Mouse (Mus musculus): ENCODE results near the gene Msh6. TPM values are rescaled to one million over a fixed set of nuclear protein-coding genes. Genes with fewer than 3 reads are reported as not detected.
A peak's percentile ranks its signal among the peaks of the same experiment; 100 is the strongest.
"Not testable (repeated sequence)": the region's sequence is repeated elsewhere in the genome, so short reads cannot be mapped to it uniquely, and the experiment has no call there.

The Msh6 gene
- polyA plus RNA-seq, 1 experiment from 2014 or later = 20.3 TPM

- Histone ChIP-seq H3K27me3 (ENCODE audit: control insufficient read depth, insufficient read depth, low read depth, low read length) (no peaks in the 10 kb centered on the region), H3K27ac (ENCODE audit: low read length) (peak overlapping the region; percentile 83; the same call in 1 of the 2 replicates), H3K4me1 (ENCODE audit: control insufficient read depth, low read depth, low read length) (peaks cover 22% of the 10 kb centered on the region), H3K9ac (ENCODE audit: low read depth, low read length) (peak overlapping the region; percentile 86), H3K36me3 (ENCODE audit: control insufficient read depth, insufficient read depth) (peaks cover 3% of the 10 kb centered on the region), H3K9me3 (replicated peaks; ENCODE audit: control insufficient read depth, low read length) (no peaks in the 10 kb centered on the region), H3K4me2 (ENCODE audit: low read depth, low read length) (peak overlapping the region; percentile 95), H3K4me3 (ENCODE audit: low read depth, low read length) (peak overlapping the region; percentile 97)
- no peak for ATAC-seq (ENCODE audit: low read depth)
- WGBS (ENCODE audit: insufficient replicate concordance) = 53% methylated on average over 9 of the region's 9 CpGs
Measured at GRCm38 (mm10) chr17:87976154-87976806, 1.4 kb downstream of the Msh6 start.

- WGBS (ENCODE audit: insufficient replicate concordance) = 69% methylated on average over 4 of the region's 4 CpGs
- H3K27me3 ChIP-seq (ENCODE audit: control insufficient read depth, insufficient read depth, low read depth, low read length); H3K36me3 ChIP-seq (ENCODE audit: control insufficient read depth, insufficient read depth); H3K9ac ChIP-seq (ENCODE audit: low read depth, low read length); H3K9me3 ChIP-seq (replicated peaks; ENCODE audit: control insufficient read depth, low read length); ATAC-seq (ENCODE audit: low read depth); H3K27ac ChIP-seq (ENCODE audit: low read length); H3K4me3 ChIP-seq (ENCODE audit: low read depth, low read length): not testable (repeated sequence)
- peaks cover 19% of the 10 kb centered on the region for H3K4me1 ChIP-seq (ENCODE audit: control insufficient read depth, low read depth, low read length)
- H3K4me2 ChIP-seq (ENCODE audit: low read depth, low read length) = peak overlapping the region; percentile 28; the same call in 1 of the 2 replicates
Measured at GRCm38 (mm10) chr17:87976927-87977326, 2.1 kb downstream of the Msh6 start.

DNA sequence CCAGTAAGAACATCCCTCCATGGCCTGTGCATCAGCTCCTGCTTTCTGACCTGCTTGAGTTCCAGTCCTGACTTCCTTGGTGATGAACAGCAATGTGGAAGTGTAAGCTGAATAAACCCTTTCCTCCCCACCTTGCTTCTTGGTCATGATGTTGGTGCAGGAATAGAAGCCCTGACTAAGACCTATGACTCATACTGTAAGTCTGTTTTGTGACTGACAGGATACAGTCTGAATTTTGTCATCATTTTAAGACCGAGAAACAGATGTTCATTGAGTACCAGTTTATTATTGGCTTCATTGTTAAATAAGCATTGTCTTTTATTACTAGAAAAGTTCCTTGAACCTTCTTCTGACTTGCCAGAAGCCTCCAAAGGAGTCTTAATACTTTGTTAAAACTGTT, 4.8 kb downstream of the Msh6 start:
- 63% methylated on average over 1 of the region's 1 CpGs for WGBS (ENCODE audit: insufficient replicate concordance)

DNA sequence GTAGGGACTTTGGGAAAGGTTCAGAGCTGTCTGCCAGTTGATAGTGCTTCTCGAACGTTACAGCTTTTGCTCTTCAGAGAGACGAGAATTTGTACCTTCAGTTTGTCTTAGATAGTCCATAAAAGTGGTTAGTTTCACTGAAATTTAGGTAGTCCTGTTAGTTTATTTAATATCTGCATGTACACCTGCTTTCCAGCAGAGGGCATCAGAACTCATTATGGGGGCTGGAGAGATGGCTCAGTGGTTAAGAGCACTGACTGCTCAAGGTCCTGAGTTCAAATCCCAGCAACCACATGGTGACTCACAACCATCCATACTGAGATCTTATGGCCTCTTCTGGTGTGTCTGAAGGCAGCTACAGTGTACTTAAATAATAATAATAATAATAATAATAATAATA, 7.2 kb downstream of the Msh6 start:
- no peak for ATAC-seq (ENCODE audit: low read depth)
- no peak overlapping the region for H3K9ac ChIP-seq (ENCODE audit: low read depth, low read length)
- H3K4me1 ChIP-seq (ENCODE audit: control insufficient read depth, low read depth, low read length) = peaks cover 6% of the 10 kb centered on the region
- H3K4me2 ChIP-seq (ENCODE audit: low read depth, low read length) = no peak overlapping the region
- 79% methylated on average over 3 of the region's 3 CpGs for WGBS (ENCODE audit: insufficient replicate concordance)
- peaks cover 38% of the 10 kb centered on the region for H3K36me3 ChIP-seq (ENCODE audit: control insufficient read depth, insufficient read depth)
- no peaks in the 10 kb centered on the region for H3K27me3 ChIP-seq (ENCODE audit: control insufficient read depth, insufficient read depth, low read depth, low read length)
- no peak overlapping the region for H3K4me3 ChIP-seq (ENCODE audit: low read depth, low read length)
- H3K9me3 ChIP-seq (replicated peaks; ENCODE audit: control insufficient read depth, low read length) = no peaks in the 10 kb centered on the region
- H3K27ac ChIP-seq (ENCODE audit: low read length) = no peak overlapping the region

More for the DNA sequence above, 4.8 kb downstream of the Msh6 start:
- not testable (repeated sequence) for H3K4me2 ChIP-seq (ENCODE audit: low read depth, low read length); H3K9me3 ChIP-seq (replicated peaks; ENCODE audit: control insufficient read depth, low read length); H3K9ac ChIP-seq (ENCODE audit: low read depth, low read length); H3K27me3 ChIP-seq (ENCODE audit: control insufficient read depth, insufficient read depth, low read depth, low read length); H3K4me3 ChIP-seq (ENCODE audit: low read depth, low read length); H3K27ac ChIP-seq (ENCODE audit: low read length); ATAC-seq (ENCODE audit: low read depth)
- Histone ChIP-seq H3K4me1 (ENCODE audit: control insufficient read depth, low read depth, low read length) (peaks cover 13% of the 10 kb centered on the region), H3K36me3 (ENCODE audit: control insufficient read depth, insufficient read depth) (peaks cover 18% of the 10 kb centered on the region)

DNA sequence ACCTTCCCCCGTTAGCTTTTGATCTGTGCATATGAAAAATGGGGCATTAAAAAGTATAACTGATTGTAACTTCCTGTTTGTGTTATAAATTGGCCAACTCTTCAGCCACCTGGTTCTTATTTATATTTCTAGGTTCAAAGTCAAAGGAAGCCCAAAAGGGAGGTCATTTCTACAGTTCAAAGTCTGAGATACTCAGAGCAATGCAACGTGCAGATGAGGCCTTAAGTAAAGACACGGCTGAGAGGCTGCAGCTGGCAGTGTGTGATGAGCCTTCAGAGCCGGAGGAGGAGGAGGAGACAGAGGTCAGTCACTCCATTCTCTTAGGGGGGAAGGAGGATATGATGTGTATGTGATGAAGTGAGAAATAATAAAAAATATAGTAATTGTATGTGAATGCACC, 8.5 kb downstream of the Msh6 start:
- no peaks in the 10 kb centered on the region for H3K9me3 ChIP-seq (replicated peaks; ENCODE audit: control insufficient read depth, low read length)
- no peak overlapping the region for H3K4me2 ChIP-seq (ENCODE audit: low read depth, low read length)
- peaks cover 3% of the 10 kb centered on the region; the same call in 1 of the 2 replicates for H3K4me1 ChIP-seq (ENCODE audit: control insufficient read depth, low read depth, low read length)
- H3K4me3 ChIP-seq (ENCODE audit: low read depth, low read length) = no peak overlapping the region
- no peak overlapping the region for H3K27ac ChIP-seq (ENCODE audit: low read length)
- no peaks in the 10 kb centered on the region for H3K27me3 ChIP-seq (ENCODE audit: control insufficient read depth, insufficient read depth, low read depth, low read length)
- no peak overlapping the region for H3K9ac ChIP-seq (ENCODE audit: low read depth, low read length)
- 69% methylated on average over 4 of the region's 4 CpGs for WGBS (ENCODE audit: insufficient replicate concordance)
- peaks cover 42% of the 10 kb centered on the region for H3K36me3 ChIP-seq (ENCODE audit: control insufficient read depth, insufficient read depth)
- ATAC-seq (ENCODE audit: low read depth) = no peak

DNA sequence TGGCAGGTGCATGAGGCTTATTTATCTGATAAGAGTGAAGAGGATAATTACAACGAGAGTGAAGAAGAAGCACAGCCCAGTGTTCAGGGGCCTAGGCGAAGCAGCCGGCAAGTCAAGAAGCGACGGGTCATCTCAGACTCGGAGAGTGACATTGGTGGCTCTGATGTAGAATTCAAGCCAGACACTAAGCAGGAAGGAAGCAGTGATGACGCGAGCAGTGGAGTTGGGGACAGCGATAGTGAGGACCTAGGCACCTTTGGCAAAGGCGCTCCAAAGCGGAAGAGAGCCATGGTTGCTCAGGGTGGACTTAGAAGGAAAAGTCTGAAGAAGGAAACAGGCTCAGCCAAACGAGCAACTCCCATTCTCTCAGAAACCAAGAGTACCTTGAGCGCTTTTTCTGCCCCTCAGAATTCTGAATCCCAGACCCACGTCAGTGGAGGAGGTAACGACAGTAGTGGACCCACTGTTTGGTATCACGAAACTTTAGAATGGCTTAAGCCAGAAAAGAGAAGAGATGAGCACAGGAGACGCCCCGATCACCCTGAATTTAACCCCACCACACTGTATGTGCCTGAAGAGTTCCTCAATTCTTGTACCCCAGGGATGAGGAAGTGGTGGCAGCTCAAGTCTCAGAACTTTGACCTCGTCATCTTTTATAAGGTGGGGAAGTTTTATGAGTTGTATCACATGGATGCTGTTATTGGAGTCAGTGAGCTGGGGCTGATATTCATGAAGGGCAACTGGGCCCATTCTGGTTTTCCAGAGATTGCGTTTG, 9.8 kb downstream of the Msh6 start:
- Histone ChIP-seq H3K4me1 (ENCODE audit: control insufficient read depth, low read depth, low read length) (no peaks in the 10 kb centered on the region), H3K36me3 (ENCODE audit: control insufficient read depth, insufficient read depth) (peaks cover 53% of the 10 kb centered on the region), H3K27ac (ENCODE audit: low read length) (no peak overlapping the region), H3K27me3 (ENCODE audit: control insufficient read depth, insufficient read depth, low read depth, low read length) (no peaks in the 10 kb centered on the region), H3K9ac (ENCODE audit: low read depth, low read length) (no peak overlapping the region), H3K4me2 (ENCODE audit: low read depth, low read length) (no peak overlapping the region), H3K4me3 (ENCODE audit: low read depth, low read length) (no peak overlapping the region), H3K9me3 (replicated peaks; ENCODE audit: control insufficient read depth, low read length) (no peaks in the 10 kb centered on the region)
- ATAC-seq (ENCODE audit: low read depth) = no peak
- WGBS (ENCODE audit: insufficient replicate concordance) = 81% methylated on average over 20 of the region's 20 CpGs

DNA sequence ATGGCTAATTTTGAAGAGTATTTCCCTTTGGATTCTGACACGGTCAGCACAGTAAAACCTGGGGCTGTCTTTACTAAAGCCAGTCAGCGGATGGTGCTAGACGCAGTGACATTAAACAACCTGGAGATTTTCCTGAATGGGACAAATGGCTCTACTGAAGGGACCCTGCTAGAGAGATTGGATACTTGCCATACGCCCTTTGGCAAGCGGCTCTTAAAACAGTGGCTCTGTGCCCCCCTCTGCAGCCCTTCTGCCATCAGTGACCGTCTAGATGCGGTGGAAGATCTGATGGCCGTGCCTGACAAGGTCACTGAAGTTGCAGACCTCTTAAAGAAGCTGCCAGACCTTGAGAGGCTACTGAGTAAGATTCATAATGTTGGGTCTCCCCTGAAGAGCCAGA, 11.1 kb downstream of the Msh6 start:
- Histone ChIP-seq H3K27me3 (ENCODE audit: control insufficient read depth, insufficient read depth, low read depth, low read length) (no peaks in the 10 kb centered on the region), H3K36me3 (ENCODE audit: control insufficient read depth, insufficient read depth) (peaks cover 62% of the 10 kb centered on the region), H3K27ac (ENCODE audit: low read length) (no peak overlapping the region), H3K4me3 (ENCODE audit: low read depth, low read length) (no peak overlapping the region), H3K9ac (ENCODE audit: low read depth, low read length) (no peak overlapping the region), H3K4me1 (ENCODE audit: control insufficient read depth, low read depth, low read length) (no peaks in the 10 kb centered on the region), H3K9me3 (replicated peaks; ENCODE audit: control insufficient read depth, low read length) (no peaks in the 10 kb centered on the region), H3K4me2 (ENCODE audit: low read depth, low read length) (no peak overlapping the region)
- ATAC-seq (ENCODE audit: low read depth) = no peak
- WGBS (ENCODE audit: insufficient replicate concordance) = 86% methylated on average over 8 of the region's 8 CpGs

DNA sequence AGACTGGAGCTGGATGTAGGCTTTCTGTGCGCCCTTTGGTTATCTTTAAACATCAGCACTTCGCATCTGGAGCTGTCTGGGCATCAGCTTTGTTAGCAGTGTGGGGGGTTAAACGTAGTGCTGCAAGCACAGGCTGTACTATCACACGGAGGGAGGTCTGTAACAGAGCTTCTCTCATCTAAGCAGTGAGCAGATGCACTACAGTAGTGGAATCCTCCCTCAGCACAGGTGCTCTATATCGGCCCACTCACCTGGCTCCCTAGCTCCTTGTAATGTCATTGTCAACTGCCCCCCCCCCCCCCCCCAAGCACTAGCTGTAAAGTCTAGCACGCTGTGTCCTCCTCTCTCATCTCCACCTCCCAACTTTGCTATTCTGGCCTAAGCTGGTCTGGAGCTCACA, 12.6 kb downstream of the Msh6 start:
- Histone ChIP-seq H3K9me3 (replicated peaks; ENCODE audit: control insufficient read depth, low read length) (no peaks in the 10 kb centered on the region), H3K9ac (ENCODE audit: low read depth, low read length) (no peak overlapping the region), H3K36me3 (ENCODE audit: control insufficient read depth, insufficient read depth) (peaks cover 72% of the 10 kb centered on the region), H3K27ac (ENCODE audit: low read length) (no peak overlapping the region), H3K27me3 (ENCODE audit: control insufficient read depth, insufficient read depth, low read depth, low read length) (no peaks in the 10 kb centered on the region), H3K4me3 (ENCODE audit: low read depth, low read length) (no peak overlapping the region), H3K4me1 (ENCODE audit: control insufficient read depth, low read depth, low read length) (no peaks in the 10 kb centered on the region), H3K4me2 (ENCODE audit: low read depth, low read length) (no peak overlapping the region)
- ATAC-seq (ENCODE audit: low read depth) = no peak
- WGBS (ENCODE audit: insufficient replicate concordance) = 70% methylated on average over 6 of the region's 6 CpGs

DNA sequence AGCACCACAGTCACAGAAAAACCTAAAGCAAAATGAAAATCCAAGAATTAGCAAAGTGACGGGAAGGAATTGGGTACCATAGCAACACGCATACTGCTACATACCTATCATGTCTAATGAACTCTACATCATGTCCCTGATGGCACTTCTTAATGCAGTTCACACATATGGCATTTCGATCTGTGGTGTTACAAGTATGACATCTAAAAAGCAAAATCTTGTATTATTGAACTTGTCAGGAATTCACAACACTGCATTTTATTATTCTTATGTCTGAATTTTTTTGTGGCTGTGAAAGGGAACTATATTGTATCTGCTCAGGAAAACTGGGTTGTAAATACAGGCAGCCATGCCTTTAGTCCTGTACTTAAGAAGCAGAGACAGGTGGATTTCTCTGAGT, 17.3 kb downstream of the Msh6 start:
- WGBS (ENCODE audit: insufficient replicate concordance) = 79% methylated on average over 3 of the region's 3 CpGs
- Histone ChIP-seq H3K9ac (ENCODE audit: low read depth, low read length) (no peak overlapping the region), H3K27ac (ENCODE audit: low read length) (no peak overlapping the region), H3K4me2 (ENCODE audit: low read depth, low read length) (no peak overlapping the region), H3K36me3 (ENCODE audit: control insufficient read depth, insufficient read depth) (peaks cover 52% of the 10 kb centered on the region), H3K4me3 (ENCODE audit: low read depth, low read length) (no peak overlapping the region), H3K9me3 (replicated peaks; ENCODE audit: control insufficient read depth, low read length) (no peaks in the 10 kb centered on the region), H3K27me3 (ENCODE audit: control insufficient read depth, insufficient read depth, low read depth, low read length) (no peaks in the 10 kb centered on the region), H3K4me1 (ENCODE audit: control insufficient read depth, low read depth, low read length) (no peaks in the 10 kb centered on the region)
- no peak for ATAC-seq (ENCODE audit: low read depth)
